Mouse (Mus musculus) urinary bladder, postnatal 4 days (tissue): ENCODE results near the gene Snap47.

Experiments used
- DNase-seq, 2 experiments: peaks; one replicate each; pipeline ENCODE4 v3.0.0; 2021 to 2022; ENCODE audit warnings: low spot score in 2 of 2

Gene Snap47

DNA sequence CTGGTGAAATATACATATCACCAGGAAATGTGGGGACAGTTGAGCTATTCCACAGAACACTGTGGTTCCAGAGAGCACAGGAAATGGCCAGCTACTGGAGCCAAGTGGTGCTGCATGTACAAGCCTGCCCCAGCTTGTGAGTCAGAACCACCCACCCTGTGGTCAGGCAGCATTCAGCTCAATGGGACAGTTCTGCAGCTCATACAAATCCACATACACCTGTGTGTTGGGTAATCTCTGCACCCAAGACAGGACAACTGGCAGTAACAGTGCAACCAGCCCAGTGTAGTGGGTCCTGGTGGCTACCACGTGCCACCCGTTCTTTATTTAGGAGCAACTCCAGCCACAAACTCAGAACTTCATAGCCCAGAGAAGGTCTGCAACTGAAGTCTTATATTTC is 29.0 kb downstream of the Snap47 start:
- DNase-seq, result no peak

GRCm38 (mm10) chr11:59421436-59421835 is 29.6 kb downstream of the Snap47 start:
- no peak for DNase-seq

- no peak for DNase-seq
Observed at GRCm38 (mm10) chr11:59418708-59419107, 32.3 kb downstream of the Snap47 start.

- no peak for DNase-seq
Observed at GRCm38 (mm10) chr11:59412999-59413863, 37.8 kb downstream of the Snap47 start.

DNA sequence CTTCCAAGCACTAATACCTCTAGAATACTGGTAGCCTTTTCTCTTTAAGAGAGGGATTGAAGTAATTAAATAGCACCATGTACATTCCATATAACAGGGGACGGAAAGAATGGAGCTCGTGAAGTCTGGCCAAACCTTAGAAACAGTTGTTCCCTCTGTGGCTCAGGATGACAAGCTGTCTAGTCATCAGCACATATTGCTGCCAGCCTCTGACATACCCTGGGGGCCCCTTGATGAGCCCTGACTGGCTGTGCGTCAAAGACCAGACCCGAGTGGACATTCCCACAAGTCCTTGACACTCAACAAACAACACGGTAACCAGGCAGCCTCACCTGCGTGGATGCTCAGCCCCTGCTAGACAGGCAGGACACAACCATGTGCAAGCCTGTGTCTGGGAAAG is 38.9 kb downstream of the Snap47 start:
- DNase-seq, result no peak

DNA sequence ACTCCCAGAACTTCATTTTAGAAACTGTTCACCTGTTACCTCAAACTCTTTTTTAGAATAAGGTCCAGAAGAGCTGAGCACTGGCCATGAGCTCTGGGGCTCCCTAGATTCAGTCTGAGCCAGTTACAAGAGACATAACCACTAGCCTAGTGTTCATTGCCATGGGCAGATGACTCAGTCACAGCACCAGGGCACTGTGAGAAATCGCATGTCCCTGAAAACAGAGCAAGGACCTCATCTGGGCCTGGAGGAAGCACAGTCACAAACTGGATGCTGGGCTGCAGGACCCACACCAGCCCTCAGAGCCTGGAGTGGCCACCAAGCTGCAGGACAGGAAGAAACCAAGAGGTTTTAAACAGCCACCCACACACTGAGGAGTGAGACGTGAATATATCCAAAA is 40.1 kb downstream of the Snap47 start:
- no peak for DNase-seq

DNA sequence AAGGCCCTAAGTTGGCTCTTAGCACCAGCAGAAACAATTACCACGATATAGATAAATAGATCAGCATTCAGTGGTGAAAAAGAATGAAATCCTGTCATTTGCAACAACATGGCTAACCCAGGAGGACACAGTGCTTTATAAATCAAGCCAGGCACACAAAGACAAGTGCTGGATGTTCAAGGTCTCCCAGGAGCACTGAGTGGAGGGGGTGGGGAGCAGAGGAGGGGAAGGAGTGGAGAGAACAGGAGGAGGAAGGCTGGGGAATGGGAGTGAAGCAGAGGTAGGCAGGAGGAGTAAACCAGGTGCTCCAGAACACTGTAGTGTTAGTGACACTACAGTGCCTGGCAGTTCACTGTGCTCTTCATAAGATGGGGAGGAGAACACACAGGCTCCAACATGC is 45.2 kb downstream of the Snap47 start:
- DNase-seq, result no peak

DNA sequence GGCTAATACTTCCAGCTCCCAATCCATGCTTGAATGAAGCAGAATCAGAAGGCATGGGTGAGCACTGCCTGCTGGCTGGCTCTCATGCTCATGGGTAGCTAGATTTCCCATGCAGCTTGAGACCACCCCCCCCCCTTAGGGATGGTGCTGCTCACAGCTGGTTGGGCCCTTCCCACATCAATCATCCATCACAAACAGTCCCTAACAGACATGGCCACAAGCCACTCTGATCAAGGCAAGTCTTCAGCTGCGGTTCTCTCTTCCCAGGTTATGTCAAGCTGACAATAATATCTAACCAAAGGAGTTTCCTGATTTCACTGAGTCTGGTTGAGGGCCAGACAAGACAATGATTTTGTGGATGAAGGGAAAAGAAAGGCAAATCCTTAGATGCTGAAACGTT is 50.1 kb downstream of the Snap47 start:
- no peak for DNase-seq

- DNase-seq, result no peak
Observed at GRCm38 (mm10) chr11:59399830-59400229, 51.2 kb downstream of the Snap47 start.

DNA sequence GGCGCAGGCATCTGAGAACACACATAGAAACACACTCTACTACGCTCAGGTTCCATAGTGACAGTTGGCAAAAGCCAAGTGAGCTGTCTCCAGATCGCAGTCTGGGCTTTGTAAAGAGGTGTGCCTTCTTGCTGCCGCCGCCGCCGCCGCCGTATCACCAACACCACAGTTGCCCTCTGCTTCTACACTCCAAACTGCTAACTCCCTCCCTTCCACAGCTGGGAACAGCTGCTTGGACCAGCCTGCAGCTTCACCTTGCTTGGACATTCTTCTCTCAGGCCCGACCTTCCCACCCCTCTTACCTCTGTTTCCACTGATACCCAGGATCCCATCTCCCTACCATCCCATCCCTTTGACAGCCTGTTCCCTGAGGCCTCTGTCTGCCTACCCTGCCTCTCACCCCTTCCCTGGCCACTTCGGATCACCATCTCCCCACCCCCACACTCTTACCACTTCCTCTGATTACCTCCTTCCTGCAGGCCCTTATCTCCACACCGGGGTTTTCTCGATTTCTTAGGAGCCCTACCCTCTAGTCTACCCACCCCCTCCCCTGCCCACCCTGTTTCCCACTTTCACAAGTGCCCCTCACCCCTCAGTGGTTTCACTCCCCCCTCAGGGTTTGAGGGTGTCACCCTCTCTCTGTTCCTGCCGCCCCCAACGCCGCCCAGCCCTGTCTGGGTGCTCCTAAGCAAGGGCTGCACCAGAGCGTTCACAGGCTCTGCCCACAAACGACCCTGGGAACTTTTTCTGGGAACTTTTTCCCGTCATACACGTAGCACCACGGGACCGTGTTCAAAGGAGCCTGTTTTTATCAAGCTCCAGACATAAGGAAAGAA is 53.2 kb downstream of the Snap47 start:
- DNase-seq, result no peak

- DNase-seq, result no peak
Observed at GRCm38 (mm10) chr11:59394451-59394850, 56.5 kb downstream of the Snap47 start.

GRCm38 (mm10) chr11:59393591-59393990 is 57.4 kb downstream of the Snap47 start:
- DNase-seq, result peak in 1 of 2 experiments; percentile 44

DNA sequence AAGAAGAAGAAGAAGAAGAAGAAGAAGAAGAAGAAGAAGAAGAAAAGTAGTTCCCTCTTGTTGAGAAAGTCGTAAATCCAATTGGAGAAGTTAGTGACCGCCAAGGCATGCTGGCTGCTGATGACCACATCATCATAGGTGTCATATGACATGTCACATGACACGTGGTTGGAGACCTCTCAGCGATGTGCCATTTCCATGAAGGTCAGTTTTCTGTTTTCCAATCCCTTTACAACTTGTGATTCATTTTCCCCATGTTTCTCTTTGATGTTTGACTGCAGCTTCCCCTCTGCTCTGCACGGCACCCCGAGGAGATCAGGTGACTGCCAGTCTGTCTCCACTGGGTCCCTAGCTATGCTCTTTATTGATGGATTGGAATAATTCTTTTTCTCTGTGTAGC is 58.7 kb downstream of the Snap47 start:
- DNase-seq, result no peak

- DNase-seq, result no peak
Observed at GRCm38 (mm10) chr11:59390470-59390869, 60.5 kb downstream of the Snap47 start.

- DNase-seq, result no peak
Observed at GRCm38 (mm10) chr11:59389617-59390016, 61.4 kb downstream of the Snap47 start.

- no peak for DNase-seq
Observed at GRCm38 (mm10) chr11:59388806-59389205, 62.2 kb downstream of the Snap47 start.

- DNase-seq, result no peak
Observed at GRCm38 (mm10) chr11:59387471-59387870, 63.5 kb downstream of the Snap47 start.

GRCm38 (mm10) chr11:59385123-59385522 is 65.9 kb downstream of the Snap47 start:
- no peak for DNase-seq

GRCm38 (mm10) chr11:59384441-59384959 is 66.5 kb downstream of the Snap47 start:
- DNase-seq, result peak in 1 of 2 experiments; percentile 45

DNA sequence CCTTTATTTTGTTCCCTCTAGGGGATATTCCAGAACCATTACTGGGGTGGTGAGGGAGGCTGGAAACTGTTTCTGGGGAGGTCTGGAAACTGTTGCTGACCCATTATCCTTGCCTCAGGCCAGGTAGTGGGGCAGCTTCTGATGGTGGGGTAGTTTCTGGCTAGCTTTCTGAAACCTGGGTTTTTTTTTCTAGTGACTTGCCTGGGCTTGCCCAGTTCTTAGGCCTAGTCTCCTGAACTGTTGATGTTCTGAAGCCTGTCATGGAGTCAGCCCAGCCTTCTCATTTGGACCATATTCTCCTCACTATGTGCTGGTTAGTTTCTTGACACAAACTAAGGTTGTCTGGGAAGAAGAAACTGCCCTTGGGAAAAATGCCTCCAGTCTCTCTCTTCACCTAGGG is 71.4 kb downstream of the Snap47 start:
- no peak for DNase-seq

DNA sequence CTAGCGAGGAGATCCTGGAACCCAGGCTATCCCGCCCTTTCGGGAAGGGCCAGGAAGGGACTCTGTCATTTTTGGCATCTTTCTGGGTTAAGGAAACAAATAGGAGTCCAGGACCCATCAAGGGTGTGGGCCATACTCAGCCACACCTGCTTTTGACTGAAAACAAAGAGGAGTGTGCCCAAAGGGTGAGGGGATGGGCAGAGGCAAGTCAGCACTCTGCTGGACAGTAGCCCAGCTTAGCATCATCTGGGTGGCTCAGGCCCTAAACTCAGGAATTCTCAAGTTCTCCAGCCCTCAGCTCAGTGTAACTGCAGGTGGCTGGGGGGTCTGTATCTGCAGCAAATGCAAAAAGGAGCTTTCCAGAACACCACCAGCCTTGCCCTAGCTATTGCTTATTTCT is 73.0 kb downstream of the Snap47 start:
- DNase-seq, result no peak

DNA sequence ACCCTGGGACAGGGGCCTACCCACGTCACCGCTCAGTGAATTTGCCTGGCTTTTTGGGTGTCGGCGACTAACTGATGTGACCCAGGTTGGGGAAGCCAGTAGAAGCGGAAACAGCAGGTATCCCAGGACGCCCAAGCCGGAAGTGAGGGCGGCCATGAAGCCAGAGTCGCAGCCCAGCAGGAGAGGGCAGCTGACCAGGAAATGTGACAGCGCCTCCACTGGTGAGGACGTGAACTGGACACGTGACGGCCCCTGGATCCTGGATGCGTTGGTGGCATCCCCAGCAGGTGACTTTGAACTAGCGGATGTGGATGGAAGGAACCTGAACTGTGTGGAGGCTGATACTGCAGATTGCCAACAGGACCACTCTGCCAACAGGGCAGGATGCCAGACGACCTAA is 75.5 kb downstream of the Snap47 start, which contains the start of gene Prss38:
Gene Prss38 (minus strand): TSS at position 183 of the 400 bp plus-strand sequence.
- DNase-seq, result no peak

GRCm38 (mm10) chr11:59369848-59370247 is 81.1 kb downstream of the Snap47 start:
- DNase-seq, result no peak
